Mouse (Mus musculus) c-Kit-positive CD71-positive TER-119-positive erythroid progenitor cells, embryonic 14.5 days (primary cell): Measurements from ENCODE around the gene Pip5kl1.
A peak's percentile ranks its signal among the peaks of the same experiment; 100 is the strongest.

Experiments used
- DNase-seq: peaks from one replicate; pipeline ENCODE4 v3.0.0-alpha.2; 2013; ENCODE audit warnings: low spot score

Pip5kl1 gene

DNA sequence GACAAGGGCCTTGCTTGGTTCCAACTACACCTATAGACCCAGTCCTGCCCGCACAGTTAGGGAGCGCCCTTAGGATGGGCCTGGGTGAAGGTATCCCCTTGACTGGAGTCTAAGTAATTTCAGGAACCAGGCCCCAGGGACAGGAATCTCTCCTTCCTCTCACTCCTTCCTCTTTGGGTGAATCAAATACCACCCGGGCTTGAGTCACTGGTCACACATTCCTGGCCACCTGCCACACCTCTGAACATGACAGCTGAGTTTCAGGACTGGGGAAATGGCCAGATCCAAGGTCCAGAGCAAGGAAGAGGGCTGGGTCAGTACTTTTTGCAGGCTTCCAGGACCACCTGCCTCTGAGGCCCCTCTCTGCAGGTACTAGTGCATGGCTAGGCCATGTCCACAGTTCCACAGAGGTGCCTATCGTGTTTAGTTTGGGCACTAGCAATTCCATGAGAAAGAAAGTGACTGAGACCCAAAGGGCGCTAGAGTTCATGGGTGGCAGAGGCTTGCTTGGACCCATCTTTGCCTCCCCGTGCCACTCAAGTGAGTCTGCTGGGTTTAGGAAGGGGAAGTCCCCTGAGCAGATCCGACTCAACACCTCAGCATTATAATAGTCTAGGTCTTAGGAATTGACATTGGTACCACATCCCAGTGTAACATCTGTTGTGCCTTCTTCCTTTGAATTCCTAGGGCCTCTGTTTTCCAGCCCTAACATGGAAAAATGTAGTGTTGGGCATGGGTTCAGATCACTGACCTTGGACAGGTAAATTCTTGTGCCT is 26.4 kb upstream of the Pip5kl1 start:
- DNase-seq = no peak

- no peak for DNase-seq
Observed at GRCm38 (mm10) chr2:32549171-32549570, 25.4 kb upstream of the Pip5kl1 start.

- DNase-seq = no peak
Observed at GRCm38 (mm10) chr2:32549764-32550163, 24.8 kb upstream of the Pip5kl1 start.

- DNase-seq = no peak
Observed at GRCm38 (mm10) chr2:32551236-32551635, 23.4 kb upstream of the Pip5kl1 start.

GRCm38 (mm10) chr2:32553592-32554148 is 20.9 kb upstream of the Pip5kl1 start:
- no peak for DNase-seq

DNA sequence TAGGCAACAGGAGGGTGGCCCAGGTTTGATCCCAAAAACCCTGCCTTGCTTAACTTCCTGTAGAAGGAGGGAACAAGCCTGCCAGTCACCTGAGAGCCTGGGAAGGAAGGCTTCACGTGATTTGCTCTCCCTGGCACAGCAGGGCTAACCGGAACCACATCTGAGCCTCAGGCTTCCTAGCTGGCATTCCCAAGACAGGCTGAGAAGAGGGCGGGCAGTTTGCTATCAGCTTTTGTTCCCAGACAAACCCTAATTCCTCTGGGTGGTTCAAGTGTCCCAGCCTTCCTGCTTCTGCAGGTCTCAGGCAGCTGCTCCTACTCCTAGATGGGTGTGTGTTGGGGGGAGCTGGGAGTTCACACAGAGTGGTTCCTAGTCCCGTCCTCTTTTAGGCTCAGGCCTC is 19.1 kb upstream of the Pip5kl1 start:
- DNase-seq = no peak

GRCm38 (mm10) chr2:32556019-32556418 is 18.6 kb upstream of the Pip5kl1 start:
- DNase-seq = no peak

DNA sequence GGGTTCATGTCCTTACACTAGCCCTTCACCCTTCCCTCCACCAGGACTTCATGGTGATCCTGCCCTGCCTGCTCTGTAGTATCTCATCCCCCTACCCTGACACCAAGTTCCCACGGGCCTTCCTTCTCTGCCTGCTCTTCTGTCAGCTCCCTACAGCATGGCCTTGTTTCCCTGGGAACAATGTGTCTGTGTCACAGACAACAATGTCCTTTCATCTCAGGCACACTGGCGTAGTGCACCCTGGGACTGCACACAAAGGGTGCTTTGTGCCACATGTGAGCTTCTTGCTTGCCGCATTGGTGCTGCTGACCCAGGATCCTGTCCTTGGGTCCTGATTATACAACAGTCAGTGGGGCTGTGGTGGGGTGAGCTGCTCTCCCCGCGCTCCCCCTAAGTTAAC is 15.0 kb upstream of the Pip5kl1 start:
- DNase-seq = no peak

DNA sequence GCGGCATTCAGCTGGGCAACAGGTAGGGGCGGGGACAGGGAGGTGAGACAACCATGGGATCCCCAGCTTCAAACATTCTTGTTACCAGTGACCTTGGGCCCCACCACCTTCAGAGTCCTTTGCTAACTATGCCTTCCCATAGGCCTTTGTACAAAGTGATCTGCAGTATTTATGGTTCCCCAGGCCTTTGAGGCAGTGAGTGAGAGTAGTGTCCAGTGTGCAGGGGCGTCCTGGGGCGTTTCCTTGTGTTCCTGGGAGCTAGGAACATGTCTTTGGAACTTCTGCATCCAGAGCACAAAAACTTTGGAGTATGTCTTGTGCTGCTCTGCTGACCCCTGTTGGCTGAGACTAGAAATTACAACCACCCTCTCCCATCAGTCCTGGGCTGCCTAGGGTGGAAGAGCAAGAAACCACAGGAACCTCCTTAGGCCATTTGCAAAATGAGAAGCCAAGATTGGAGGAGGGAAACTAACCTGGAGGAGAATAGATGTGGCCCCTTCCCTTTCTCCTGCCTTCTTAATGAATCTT is 8.0 kb upstream of the Pip5kl1 start:
- DNase-seq = peak; percentile 65

DNA sequence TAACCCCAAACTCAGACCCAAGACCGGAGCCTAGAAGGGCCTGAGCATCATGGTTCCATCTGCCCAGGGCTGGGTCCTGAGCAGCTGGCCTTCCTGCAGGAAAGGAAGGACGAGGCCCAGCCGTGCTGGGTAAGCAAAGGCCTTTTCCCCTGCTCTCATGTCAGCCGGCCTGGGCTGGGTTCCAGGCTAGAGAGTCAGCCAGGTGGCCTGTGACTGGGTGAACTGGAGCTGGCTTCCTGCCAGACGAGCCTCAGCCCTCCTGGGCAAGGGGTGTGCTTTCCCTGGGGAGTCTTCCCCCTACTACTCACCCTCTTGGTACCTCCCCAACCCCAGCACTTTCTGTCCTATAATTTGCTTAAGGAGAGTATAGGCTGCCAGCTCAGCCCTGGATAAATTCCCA is 6.4 kb upstream of the Pip5kl1 start:
- no peak for DNase-seq

- DNase-seq = no peak
Observed at GRCm38 (mm10) chr2:32568941-32569340, 5.7 kb upstream of the Pip5kl1 start.

DNA sequence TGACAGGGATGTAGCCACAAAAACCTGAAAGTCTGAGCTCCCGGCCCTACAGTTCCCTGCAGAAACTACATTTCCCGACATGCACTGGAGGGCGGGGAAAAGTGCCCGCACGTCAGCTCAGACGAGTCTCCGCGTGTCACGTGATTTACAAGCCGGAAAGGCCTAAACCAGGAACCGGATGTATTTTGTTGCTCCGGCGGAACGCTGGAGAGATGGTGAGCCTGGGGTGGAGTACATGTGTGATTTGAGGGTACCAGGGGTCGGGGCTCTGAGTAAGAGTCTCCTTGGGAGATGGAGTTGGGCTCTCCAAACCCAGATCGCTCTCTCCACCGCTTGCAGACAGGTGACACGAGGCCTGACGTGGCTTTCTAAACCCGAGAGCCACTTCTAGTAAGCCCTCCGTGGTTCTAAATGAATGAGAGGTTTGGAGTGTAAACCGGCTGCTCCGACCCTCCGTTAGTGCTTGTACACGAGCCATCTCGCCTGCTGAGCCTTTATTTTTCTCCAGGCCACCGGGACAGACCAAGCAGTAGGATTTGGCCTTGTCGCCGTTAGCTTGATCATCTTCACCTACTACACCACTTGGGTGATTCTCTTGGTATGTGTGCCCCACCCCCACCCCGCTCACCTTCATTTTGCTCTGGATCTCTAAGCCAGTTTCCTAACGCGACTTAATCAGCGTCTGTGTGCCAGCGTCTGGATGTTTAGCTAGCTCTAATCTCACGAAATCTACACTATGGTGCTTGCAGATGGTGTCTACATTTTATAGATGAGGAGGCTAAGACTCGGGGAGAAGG is 3.7 kb upstream of the Pip5kl1 start, which contains the start of gene Dpm2:
Gene Dpm2, plus strand, starts transcription at position 161 of the 797 bp plus-strand sequence.
- DNase-seq = peak; percentile 87

DNA sequence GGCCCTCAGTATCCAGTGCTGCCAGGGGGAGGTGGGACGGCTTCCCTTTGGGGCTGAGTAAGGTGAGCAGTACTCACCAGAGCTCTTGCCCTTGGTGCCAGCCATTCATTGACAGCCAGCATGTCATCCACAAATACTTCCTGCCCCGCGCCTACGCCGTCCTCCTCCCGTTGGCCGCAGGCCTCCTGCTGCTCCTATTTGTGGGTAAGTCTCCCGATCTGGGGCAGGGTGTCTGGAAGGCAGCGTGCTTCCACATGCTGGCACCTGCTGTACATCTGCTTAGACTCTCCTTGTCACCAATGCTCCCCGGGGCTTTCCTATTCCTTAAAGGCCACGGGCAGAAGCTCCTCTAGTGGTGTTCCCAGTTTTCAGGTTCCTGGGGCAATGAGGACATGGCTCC is 2.4 kb upstream of the Pip5kl1 start:
- DNase-seq = no peak

- DNase-seq = peak; percentile 59
Observed at GRCm38 (mm10) chr2:32574901-32575585, 446 bp downstream of the Pip5kl1 start.

DNA sequence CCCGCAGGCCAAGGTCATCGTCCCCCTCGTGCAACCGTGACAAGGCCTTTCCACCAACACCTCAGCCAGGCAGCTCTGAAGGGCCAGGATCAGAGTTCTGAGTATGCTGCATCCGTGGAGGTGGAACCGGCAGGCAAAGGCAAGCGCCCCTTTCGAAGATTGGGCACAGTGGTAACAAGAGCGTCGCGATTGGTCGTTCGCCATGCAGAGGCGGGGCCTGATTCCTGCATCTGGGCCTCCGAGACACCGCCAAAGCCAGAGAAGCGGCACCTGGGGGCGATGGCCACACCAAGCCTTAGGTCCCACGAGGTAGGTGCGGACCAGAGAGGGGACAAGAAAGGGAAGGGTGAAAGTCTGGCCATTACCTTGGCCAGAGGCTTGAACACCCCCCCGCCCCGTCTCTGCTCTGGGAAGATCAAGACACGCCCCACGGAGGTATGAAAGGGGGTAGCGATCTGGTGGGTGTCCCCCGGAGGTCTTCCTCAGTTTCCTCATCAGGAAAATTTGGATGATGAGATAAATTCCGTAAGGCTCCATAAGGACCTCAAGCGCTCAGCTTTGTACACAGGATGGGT is 1.1 kb downstream of the Pip5kl1 start, which contains the start of gene 9430097D07Rik:
Gene 9430097D07Rik, minus strand, starts transcription at position 99 of the 575 bp plus-strand sequence.
- DNase-seq = no peak

- no peak for DNase-seq
Observed at GRCm38 (mm10) chr2:32576532-32576931, 1.9 kb downstream of the Pip5kl1 start.

- DNase-seq = no peak
Observed at GRCm38 (mm10) chr2:32578146-32579046, 3.8 kb downstream of the Pip5kl1 start.

- no peak for DNase-seq
Observed at GRCm38 (mm10) chr2:32581450-32582095, 7.0 kb downstream of the Pip5kl1 start.

DNA sequence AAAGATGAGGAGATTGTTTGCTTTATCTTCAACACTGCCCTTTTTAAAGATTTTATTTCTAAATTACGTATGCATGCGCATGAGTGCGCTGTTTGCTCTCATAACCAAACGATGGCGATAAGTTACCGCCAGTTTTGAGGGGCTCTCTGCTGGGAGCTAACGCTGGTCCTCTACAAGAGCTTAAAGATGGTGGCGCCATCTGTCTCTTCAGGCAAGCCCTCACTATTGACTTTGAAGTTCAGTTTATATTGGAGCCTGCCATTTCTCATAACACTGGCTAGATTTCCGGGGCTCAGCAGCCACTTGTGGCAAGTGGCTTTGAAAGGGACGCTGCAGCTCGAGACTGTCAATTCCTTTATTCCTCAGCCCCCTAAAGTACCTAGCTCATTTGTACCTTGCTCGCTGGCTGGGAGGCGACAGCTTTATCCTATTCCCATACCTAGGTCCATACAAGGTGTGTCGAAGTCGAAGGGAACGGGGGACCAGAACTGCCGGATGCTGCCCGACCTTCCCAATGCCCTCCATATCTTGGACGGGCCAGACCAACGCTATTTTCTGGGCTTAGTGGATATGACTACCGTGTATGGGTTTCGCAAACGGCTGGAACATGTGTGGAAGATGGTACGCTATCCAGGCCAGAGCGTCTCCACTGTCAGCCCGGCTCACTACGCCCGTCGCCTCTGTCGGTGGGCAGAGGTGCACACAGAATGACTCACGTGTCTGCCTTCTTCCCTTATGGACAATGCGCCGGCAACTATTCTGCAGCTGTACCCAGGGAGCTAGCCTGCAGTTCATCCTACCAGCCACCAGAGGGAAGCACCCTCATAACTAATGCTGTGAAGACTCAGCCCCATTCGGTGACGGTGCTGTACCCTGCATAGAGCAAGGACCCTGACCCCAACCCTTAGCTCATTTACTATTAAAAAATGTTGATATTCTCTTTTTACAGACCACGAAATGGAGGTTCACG is 8.5 kb downstream of the Pip5kl1 start:
- peak; percentile 79 for DNase-seq
